Mouse (Mus musculus) left cerebral cortex, postnatal 4 days (tissue): Measurements from ENCODE around the gene Havcr2. TPM values are rescaled to one million over a fixed set of nuclear protein-coding genes. Genes with fewer than 3 reads are reported as not detected.
"Not testable (repeated sequence)": the region's sequence is repeated elsewhere in the genome, so short reads cannot be mapped to it uniquely, and the experiment has no call there.

Source experiments
- DNase-seq: peaks from one replicate; pipeline ENCODE4 v3.0.0-alpha.2; 2022
- intact Hi-C: fragments of 180-260 bp; cut with DNase I; formaldehyde crosslinking; loops from one replicate; pipeline ENCODE4 v1.15.1; 2025
- total RNA-seq, 2 experiments: library from RNA; stranded (reverse); gene quantifications; 2 replicates each; pipeline ENCODE4 v1.2.3; 2021

Havcr2 gene
- total RNA-seq, 2 experiments from 2014 or later: 0.44 to 0.79 TPM

GRCm38 (mm10) chr11:46449461-46450080 is 5.2 kb upstream of the Havcr2 start:
- DNase-seq: no peak
- intact Hi-C loops: loop anchor here (10.0 kb wide), 1 partner anchor 185 kb away; no protein-coding TSS in a partner anchor

GRCm38 (mm10) chr11:46459960-46460359 is 5.2 kb downstream of the Havcr2 start:
- intact Hi-C loops: no loop called here
- no peak for DNase-seq

GRCm38 (mm10) chr11:46461362-46461761 is 6.6 kb downstream of the Havcr2 start:
- intact Hi-C loops: no loop called here
- DNase-seq: no peak

- intact Hi-C loops: no loop called here
- DNase-seq: no peak
Measured at GRCm38 (mm10) chr11:46461931-46462330, 7.2 kb downstream of the Havcr2 start.

GRCm38 (mm10) chr11:46466878-46467277 is 12.1 kb downstream of the Havcr2 start:
- intact Hi-C loops: no loop called here
- DNase-seq: no peak

GRCm38 (mm10) chr11:46474220-46474619 is 19.5 kb downstream of the Havcr2 start:
- DNase-seq: no peak
- intact Hi-C loops: no loop called here

- no peak for DNase-seq
- intact Hi-C loops: no loop called here
Measured at GRCm38 (mm10) chr11:46479311-46479710, 24.6 kb downstream of the Havcr2 start.

- no peak for DNase-seq
- intact Hi-C loops: no loop called here
Measured at GRCm38 (mm10) chr11:46480517-46480916, 25.8 kb downstream of the Havcr2 start.

GRCm38 (mm10) chr11:46488231-46488630 is 33.5 kb downstream of the Havcr2 start:
- DNase-seq: no peak
- intact Hi-C loops: no loop called here

GRCm38 (mm10) chr11:46488650-46489049 is 33.9 kb downstream of the Havcr2 start:
- intact Hi-C loops: no loop called here
- DNase-seq: no peak

GRCm38 (mm10) chr11:46507146-46507545 is 52.4 kb downstream of the Havcr2 start:
- DNase-seq: no peak
- intact Hi-C loops: no loop called here

GRCm38 (mm10) chr11:46509900-46510299 is 55.2 kb downstream of the Havcr2 start:
- intact Hi-C loops: no loop called here
- DNase-seq: no peak

- intact Hi-C loops, DNase-seq: not testable (repeated sequence)
Measured at GRCm38 (mm10) chr11:46521341-46521740, 66.6 kb downstream of the Havcr2 start.

- intact Hi-C loops: no loop called here
Measured at GRCm38 (mm10) chr11:46522719-46523118, 68.0 kb downstream of the Havcr2 start.

GRCm38 (mm10) chr11:46523912-46524311 is 69.2 kb downstream of the Havcr2 start, which contains the start of gene Gm12169:
TSS of gene Gm12169 (plus strand) at chr11:46524212.
- DNase-seq: no peak
- intact Hi-C loops: no loop called here

More at GRCm38 (mm10) chr11:46522719-46523118, 68.0 kb downstream of the Havcr2 start:
- no peak for DNase-seq

- DNase-seq: no peak
- intact Hi-C loops: no loop called here
Measured at GRCm38 (mm10) chr11:46530149-46530548, 75.4 kb downstream of the Havcr2 start.

Other genes with a start within 250 kb of the Havcr2 start
- gene Fndc9, start 219.4 kb upstream of the Havcr2 start, total RNA-seq: 1 to 10 TPM; 5.6 to 9.8 TPM
- gene Cyfip2, start 142.1 kb upstream of the Havcr2 start, total RNA-seq: 100 to 1,000 TPM; 212 to 214 TPM
- under 1 TPM; 0.12 to 0.16 TPM for gene Itk, start 65.4 kb upstream of the Havcr2 start, total RNA-seq
- gene Fam71b, start 58.4 kb upstream of the Havcr2 start, total RNA-seq: not detected
- gene Med7, start 18.0 kb upstream of the Havcr2 start, total RNA-seq: 10 to 100 TPM; 34.8 to 35.2 TPM
- not detected for gene Gm12169, start 69.3 kb downstream of the Havcr2 start, total RNA-seq
- not detected for gene BC053393, start 116.6 kb downstream of the Havcr2 start, total RNA-seq
- gene Dppa1, start 174.3 kb downstream of the Havcr2 start, total RNA-seq: not detected